Mouse (Mus musculus) ES-E14 (cell line): ENCODE measurements around the gene Pllp.

ENCODE experiments used
- CHD2 ChIP-seq: IDR thresholded peaks from 2 replicates; pipeline ENCODE4 v1.6.1; 2014; ENCODE audit warnings: mild to moderate bottlenecking, low read depth, low read length, inconsistent platforms
- HCFC1 ChIP-seq: IDR thresholded peaks from 2 replicates; pipeline ENCODE4 v1.6.1; 2012; ENCODE audit warnings: low read length, inconsistent platforms, borderline replicate concordance; ENCODE audit not compliant: insufficient read depth
- ZNF384 ChIP-seq: IDR thresholded peaks from 2 replicates; pipeline ENCODE4 v1.6.1; 2012; ENCODE audit warnings: low read depth, low read length, inconsistent platforms

DNA sequence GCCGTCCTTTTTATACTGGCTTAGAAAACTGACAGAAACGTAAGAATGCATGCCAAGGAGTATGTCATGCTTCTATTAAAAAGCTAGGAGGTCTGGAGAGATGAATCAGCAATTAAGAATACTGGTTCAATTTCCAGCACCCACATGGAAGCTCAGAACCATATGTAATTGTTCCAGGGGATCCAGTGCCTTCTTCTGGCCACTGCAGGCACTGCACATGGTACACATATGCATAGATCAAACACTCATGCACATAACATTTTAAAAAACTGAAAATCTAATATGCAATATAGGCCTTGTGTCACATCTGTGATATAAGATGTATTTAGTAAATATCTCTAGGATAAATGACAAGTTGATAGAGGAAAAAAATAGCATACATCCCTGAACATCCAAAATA, 38.0 kb downstream of the Pllp start:
- no peak for TF ChIP-seq HCFC1
- no peak for TF ChIP-seq CHD2
- no peak for TF ChIP-seq ZNF384
